Mouse (Mus musculus) heart, postnatal 10 days (tissue): ENCODE measurements around the gene Wee1. TPM values are rescaled to one million over a fixed set of nuclear protein-coding genes. Genes with fewer than 3 reads are reported as not detected.
A peak's percentile ranks its signal among the peaks of the same experiment; 100 is the strongest.
"Not testable (repeated sequence)": the region's sequence is repeated elsewhere in the genome, so short reads cannot be mapped to it uniquely, and the experiment has no call there.

ENCODE experiments used
- DNase-seq, 2 experiments: peaks; one replicate each; pipeline ENCODE4 v3.0.0; 2021
- intact Hi-C: fragments of 180-260 bp; cut with DNase I; formaldehyde crosslinking; loops from one replicate; pipeline ENCODE4 v1.15.1; 2025
- total RNA-seq, 2 experiments: library from RNA; stranded (reverse); gene quantifications; 2 replicates each; pipeline ENCODE4 v1.2.3; 2021

The Wee1 gene
- total RNA-seq, 2 experiments from 2014 or later, result 20.5 to 30.7 TPM

DNA sequence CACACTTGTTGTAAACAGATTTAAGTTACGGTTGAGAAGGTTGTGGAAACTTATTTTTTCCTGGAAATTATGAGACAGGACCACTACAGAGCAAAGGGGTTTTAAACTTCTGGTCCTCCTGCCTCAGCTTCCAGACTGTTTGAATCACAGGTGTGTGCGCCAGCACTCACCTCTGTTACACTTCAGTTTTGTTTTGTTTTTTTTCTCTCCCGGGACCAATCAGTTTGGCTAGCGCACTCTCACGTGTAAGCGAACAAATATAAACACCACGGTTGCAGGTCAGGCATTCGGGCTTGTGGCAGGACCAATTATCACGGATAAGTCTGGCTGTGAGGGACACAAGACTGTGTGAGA lies 707 bp upstream of the Wee1 start:
- no peak for DNase-seq
- intact Hi-C loops, result loop anchor here (5.0 kb wide), 1 partner anchor 39 kb away; no protein-coding TSS in a partner anchor

DNA sequence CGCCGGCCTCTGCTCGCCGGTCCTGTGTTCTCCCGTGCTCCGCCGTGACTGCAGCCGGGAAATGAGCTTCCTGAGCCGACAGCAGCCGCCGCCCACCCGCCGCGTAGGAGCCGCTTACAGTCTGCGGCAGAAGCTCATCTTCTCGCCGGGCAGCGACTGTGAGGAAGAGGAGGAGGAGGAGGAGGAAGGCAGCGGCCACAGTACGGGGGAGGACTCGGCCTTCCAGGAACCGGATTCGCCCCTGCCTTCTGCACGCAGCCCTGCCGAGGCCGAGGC lies 381 bp downstream of the Wee1 start:
- intact Hi-C loops, result loop anchor here (2.0 to 5.0 kb wide), 2 partner anchors 40 to 59 kb away; no protein-coding TSS in a partner anchor
- no peak for DNase-seq

DNA sequence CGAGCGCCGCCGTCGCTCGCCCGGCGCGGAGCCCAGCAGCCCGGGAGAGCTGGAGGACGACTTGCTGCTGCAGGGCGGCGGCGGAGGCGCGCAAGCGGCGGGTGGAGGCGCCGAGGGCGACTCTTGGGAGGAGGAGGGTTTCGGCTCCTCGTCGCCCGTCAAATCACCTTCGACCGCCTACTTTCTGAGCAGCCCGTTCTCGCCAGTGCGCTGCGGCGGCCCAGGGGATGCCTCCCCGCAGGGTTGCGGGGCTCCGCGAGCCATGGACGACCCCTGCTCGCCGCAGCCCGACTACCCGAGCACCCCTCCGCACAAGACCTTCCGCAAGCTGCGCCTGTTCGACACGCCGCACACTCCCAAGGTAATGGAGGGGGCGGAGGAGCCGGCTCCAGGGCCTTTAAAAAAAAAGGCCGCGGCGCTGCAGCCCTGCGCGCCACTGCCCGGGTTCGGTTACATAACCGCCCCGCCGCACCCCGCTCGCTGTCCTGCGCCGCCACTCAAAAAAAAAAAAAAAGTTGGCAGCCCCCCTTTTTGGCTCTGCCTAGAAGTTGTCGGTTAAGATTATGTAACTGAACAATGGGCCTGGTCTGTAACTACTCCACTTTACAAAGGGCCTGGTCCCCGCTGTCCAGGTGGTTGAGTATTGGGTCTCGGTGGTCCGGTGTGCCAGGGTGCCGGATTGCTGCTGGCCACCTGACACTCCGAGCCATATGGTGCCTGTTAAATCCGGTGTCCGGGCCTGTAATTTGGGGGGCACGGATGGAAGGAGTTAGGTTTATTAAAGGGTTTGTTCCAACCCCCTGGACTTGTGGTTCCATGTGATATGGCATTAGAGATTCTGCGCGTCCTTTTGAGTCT lies 948 bp downstream of the Wee1 start:
- intact Hi-C loops, result loop anchor here (1.0 to 5.0 kb wide), 3 partner anchors 37 to 60 kb away; no protein-coding TSS in a partner anchor
- DNase-seq, result peak; percentile 80 to 85

GRCm38 (mm10) chr7:110123844-110124555 lies 2.2 kb downstream of the Wee1 start:
- peak; percentile 39 to 42 for DNase-seq
- intact Hi-C loops, result loop anchor here (1.0 to 5.0 kb wide), 3 partner anchors 35 to 61 kb away; no protein-coding TSS in a partner anchor

DNA sequence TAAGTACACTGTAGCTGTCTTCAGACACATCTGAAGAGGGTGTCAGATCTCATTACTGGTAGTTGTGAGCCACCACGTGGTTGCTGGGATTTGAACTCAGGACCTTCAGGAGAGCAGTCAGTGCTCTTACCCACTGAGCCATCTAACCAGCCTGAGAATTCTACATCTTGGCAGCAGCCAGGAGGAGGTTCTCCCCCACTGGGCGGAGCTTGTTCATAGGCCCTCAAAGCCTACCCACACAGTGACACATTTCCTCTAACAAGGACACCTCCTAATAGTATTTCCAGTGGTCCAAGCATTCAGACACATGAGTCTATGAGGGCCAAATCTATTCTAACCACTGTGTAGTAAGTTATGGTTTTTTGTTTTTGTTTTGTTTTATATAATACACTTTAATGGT lies 6.7 kb downstream of the Wee1 start:
- DNase-seq, result no peak
- intact Hi-C loops, result no loop called here

DNA sequence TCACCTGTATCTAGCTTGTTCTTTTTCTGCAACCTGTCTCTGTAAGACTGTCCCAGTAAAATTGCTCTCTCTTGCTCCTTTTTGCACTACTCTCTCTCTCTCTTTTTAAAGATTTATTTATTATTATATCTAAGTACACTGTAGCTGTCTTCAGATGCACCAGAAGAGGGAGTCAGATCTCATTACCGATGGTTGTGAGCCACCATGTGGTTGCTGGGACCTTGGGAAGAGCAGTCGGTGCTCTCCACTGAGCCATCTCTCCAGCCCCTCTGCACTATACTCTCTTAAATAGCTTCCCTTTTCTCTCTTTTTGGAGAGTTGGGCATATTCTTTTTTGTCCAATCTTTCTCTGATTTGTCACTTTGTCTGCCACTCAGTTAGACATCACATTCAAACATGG lies 10.4 kb downstream of the Wee1 start:
- DNase-seq, result not testable (repeated sequence)

DNA sequence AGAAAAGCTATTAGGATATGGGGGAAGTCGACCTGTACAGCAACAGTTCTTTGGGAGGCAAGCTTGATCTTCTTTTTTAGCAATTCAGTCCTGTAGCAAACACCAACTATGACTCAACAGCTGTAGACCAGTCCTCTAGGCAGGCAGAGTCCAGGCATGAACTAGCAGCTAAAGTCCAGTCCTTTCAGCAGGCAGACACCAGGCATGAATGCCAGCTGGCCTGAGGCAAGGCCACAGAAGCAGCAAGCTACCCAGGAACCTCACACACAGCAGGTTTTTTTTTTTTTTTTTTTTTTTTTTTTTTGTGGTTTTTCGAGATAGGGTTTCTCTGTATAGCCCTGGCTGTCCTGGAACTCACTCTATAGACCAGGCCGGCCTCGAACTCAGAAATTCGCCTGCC lies 12.1 kb downstream of the Wee1 start:
- no peak for DNase-seq
- intact Hi-C loops, result no loop called here

More for the DNA sequence above, 10.4 kb downstream of the Wee1 start:
- intact Hi-C loops, result not testable (repeated sequence)

- intact Hi-C loops, result loop anchor here (5.0 kb wide), 1 partner anchor 51 kb away; no protein-coding TSS in a partner anchor
- DNase-seq, result no peak
Observed at GRCm38 (mm10) chr7:110138538-110138937, 16.7 kb downstream of the Wee1 start.

GRCm38 (mm10) chr7:110143863-110144262 lies 22.0 kb downstream of the Wee1 start:
- no peak for DNase-seq
- intact Hi-C loops, result no loop called here

GRCm38 (mm10) chr7:110152891-110153290 lies 31.0 kb downstream of the Wee1 start:
- DNase-seq, result no peak
- intact Hi-C loops, result no loop called here

DNA sequence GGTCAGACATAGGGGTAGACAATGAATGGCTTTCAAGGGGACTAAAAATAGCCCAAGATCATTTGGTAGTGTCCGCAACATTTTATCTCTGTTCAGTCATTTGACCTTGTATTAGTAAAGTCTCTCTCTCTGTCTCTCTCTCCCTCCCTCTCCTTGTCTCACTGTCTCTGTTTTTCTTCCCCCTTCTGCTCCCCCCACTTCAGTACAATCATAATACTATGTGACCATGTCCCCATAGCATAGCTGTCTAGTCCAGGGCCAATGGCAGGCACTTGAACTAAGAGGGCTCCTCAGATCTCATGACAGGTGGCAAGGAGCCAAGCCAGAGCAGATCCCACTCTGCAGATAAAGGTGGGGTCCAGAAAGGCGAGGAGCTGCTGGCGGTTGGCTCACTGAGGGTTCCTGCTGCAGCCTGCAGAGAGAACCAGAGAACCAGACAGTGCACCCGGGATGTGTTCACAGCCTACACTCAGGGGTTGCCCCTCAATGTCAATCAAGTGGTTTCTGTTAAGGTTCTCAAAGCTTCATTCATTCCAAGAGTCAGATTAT lies 34.9 kb downstream of the Wee1 start:
- peak; percentile 56 to 68 for DNase-seq
- intact Hi-C loops, result no loop called here

DNA sequence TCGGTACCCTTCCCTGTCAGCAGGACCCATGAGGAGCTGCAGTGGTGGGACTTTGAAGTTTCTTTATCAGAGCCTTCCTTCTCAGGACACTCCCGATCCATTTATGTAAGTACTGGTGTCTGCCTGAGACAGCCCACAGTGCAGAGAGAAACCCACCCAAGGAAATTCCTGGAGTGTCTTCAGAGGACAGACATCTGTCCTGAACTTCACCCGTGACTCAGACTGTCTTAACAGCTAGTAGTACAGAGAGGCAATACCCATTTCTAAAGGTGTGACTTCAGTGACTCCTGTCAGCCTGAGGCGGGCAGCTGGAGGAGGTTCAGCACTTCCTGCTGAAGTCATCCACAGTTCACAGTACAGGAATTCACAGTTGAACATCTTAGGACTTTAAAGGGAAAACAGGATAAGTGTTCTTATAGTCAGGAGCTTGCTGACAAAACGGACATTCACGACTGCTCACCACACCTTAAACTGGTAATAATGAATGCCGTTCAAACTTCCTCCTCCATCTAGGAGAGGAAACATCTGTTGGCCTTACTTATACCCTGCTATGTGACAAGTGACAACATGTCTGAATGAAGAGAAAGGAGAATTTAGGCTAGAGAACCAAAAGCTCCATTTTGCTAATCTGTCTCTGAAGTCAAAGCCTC lies 35.5 kb downstream of the Wee1 start:
- peak; percentile 52 to 61 for DNase-seq
- intact Hi-C loops, result no loop called here

DNA sequence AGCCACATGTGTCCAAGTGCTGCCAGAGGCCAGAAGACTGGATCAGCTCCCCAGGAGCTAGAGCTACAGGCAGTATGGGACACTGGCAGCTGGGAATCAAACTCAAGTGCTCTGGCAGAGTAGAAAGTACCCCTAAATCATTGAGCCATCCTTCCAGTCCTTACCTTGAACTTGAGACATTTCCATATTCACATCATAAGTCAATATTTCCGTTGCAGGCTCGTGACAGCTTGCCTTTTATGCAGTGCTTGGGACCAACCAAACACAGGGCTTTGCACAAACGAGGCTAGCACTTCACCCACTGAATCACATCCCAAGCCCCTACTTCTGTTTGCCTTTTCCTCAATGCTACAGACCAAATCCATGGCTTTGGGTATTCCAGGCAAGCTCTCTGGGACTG lies 36.2 kb downstream of the Wee1 start:
- intact Hi-C loops, result no loop called here
- no peak for DNase-seq

- not testable (repeated sequence) for DNase-seq
- intact Hi-C loops, result loop anchor here (5.0 kb wide), 2 partner anchors 63 to 193 kb away; no protein-coding TSS in a partner anchor
Observed at GRCm38 (mm10) chr7:110160109-110160508, 38.3 kb downstream of the Wee1 start.

- no peak for DNase-seq
- intact Hi-C loops, result loop anchor here (5.0 kb wide), 2 partner anchors 63 to 193 kb away; no protein-coding TSS in a partner anchor
Observed at GRCm38 (mm10) chr7:110160601-110161000, 38.8 kb downstream of the Wee1 start.

DNA sequence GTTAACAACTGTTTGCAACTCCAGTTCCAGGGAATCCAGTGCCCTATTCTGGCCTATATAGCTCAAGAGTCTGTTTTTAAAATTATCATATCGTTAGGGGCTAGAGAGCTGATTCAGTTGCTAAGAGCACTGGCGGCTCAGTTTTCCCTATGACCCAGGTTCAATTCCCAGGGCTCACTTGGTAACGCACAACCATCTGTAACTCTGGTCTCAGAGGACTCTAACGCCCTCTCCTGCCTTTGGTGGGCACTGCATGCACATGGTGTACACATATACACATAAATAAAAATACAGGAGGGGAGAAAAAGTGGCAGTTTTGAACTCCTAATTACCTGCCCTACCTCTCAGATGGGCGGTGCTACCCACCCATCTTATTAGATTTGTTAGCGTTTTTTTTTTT lies 41.2 kb downstream of the Wee1 start:
- intact Hi-C loops, result loop anchor here (5.0 kb wide), 2 partner anchors 66 to 196 kb away; no protein-coding TSS in a partner anchor
- DNase-seq, result peak in 1 of 2 experiments; percentile 27

- intact Hi-C loops, result loop anchor here (2.0 to 5.0 kb wide), 3 partner anchors 57 to 197 kb away; partner anchors contain the start of gene Swap70
Observed at GRCm38 (mm10) chr7:110164103-110164681, 42.3 kb downstream of the Wee1 start.

DNA sequence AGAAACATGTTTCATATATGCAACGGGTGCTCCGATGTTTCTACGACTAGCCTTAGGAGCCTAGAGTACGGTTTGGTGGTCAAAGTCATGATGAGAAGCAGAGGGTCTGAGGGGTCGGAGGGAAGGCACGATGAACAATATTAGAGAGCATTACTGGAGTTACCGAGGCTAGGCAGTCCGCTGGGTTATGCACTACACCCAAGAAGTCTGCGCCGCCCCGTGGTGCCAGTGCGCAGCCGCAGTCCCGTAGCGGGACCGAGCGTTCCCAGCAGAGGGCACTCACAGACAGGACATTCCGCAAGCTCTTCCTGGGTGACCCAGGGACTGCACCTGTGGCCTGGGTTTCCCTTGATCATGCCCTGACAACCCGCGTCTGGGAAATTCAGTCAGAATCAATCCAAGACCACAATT lies 42.9 kb downstream of the Wee1 start:
- DNase-seq, result peak; percentile 95 to 97
- intact Hi-C loops, result loop anchor here (1.0 to 5.0 kb wide), 5 partner anchors 56 to 468 kb away; partner anchors contain the start of gene Swap70

More at GRCm38 (mm10) chr7:110164103-110164681, 42.3 kb downstream of the Wee1 start:
- DNase-seq, result peak; percentile 93 to 94

DNA sequence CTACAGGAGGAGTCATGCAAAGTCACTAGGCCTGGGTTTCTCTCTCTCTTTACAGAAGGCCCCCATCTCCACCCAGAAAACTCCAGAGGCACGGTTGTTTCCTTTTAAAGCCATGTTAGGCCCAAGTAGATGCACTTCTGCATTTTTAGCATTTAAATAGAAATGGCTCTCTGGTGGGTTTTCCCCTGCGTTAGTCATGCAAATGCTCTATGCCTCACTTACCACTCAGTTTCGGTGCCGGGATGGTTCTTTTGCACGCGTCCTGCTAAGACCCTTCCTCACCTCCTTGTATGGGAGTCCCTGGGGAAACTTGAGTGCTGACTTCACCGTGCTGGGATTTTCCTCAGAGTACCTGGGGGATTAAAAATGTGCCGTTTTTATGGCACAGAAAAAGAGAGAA lies 44.4 kb downstream of the Wee1 start:
- no peak for DNase-seq
- intact Hi-C loops, result loop anchor here (5.0 kb wide), 1 partner anchor 466 kb away; no protein-coding TSS in a partner anchor

- intact Hi-C loops, result no loop called here
- DNase-seq, result no peak
Observed at GRCm38 (mm10) chr7:110179208-110179607, 57.4 kb downstream of the Wee1 start.
